Mouse (Mus musculus) layer of hippocampus, postnatal 36 days (tissue): ENCODE results near the gene Ephx1. TPM values are rescaled to one million over a fixed set of nuclear protein-coding genes. Genes with fewer than 3 reads are reported as not detected.
"Not testable (repeated sequence)": the region's sequence is repeated elsewhere in the genome, so short reads cannot be mapped to it uniquely, and the experiment has no call there.

ENCODE experiments used
- DNase-seq, 2 experiments: peaks; one replicate each; pipeline ENCODE4 v3.0.0; 2022
- total RNA-seq, 2 experiments: library from RNA; stranded (reverse); gene quantifications; 2 replicates each; pipeline ENCODE4 v1.2.3; 2021

Gene Ephx1
- total RNA-seq, 2 experiments from 2014 or later = 27.1 to 30.8 TPM

DNA sequence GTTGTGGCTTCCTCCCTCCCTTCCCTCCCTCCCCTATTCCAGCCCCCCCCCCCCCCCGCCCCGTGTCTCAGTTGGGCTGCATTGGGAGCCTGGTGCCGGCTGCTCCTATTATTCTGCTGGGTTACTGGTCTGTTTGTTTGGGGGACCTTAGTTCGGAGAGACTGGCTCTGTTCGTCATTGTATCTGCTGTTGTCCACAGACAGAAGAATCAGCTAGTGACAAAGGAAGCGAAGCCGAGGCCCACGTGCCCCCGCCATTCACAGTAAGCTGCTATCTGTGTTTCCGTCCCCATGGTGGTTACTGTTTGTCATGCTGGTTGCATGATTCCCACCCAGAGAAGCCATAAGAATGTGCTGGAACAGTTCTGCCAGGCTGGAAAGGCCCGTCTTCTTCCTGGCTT, 47.8 kb downstream of the Ephx1 start:
- no peak for DNase-seq

GRCm38 (mm10) chr1:180967261-180967660, 53.4 kb downstream of the Ephx1 start:
- no peak for DNase-seq

DNA sequence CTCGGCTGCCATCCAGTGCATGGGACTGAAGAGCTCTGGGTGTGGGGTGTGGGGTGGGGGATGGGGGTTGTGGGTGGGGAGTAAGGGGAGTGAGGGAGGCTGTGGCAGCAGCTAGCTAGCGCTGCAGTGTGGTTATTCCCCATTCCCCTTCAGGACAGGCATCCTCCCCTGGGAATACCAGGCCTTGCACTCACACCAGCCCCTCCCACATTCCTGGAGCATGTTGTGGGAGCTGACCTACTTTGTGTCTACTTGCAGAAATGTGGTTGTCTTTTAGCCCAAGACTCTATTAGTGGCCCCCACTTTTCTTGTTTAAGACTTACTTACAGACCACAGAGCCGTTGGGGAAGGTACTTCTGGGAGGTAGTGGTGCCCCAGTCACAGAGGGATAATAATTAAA, 54.2 kb downstream of the Ephx1 start:
- no peak for DNase-seq

DNA sequence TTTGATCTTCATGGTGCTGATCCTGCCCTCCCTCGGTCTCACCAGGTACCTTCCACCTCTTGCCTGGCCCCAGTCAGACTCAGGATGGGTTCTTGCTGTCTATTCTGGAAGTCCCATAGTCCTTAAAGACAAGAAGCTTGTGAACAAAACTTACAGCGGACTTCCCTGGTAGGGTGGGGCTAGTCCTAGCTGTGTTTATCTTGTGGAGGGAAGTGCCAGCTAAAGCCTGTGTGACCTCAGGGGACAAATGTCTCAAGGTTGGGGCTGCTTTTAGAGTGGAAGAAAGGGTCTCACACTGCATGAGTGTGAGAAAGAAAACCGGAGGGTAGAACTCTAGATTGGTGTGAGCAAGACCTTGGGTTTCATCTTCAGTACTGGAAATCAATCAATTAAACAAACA, 54.9 kb downstream of the Ephx1 start:
- DNase-seq = no peak

DNA sequence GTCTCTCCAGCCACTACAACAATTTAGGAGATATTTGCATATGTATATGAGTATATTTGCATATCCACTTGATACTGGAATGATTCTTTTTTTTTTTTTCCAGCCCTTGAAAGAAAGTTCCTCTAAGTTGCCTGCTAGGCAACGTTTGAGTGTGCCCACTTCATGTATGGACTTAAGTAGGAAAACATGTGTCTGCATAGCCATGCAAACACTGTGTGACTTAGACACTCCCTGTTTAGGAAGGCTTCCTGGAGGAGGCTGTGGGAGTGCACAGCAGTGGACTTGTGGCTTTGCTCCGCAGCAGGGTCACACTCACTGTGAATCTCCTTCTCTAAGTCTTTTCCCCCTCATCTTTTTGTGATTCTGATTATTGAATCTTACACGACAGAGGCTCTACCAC, 61.9 kb downstream of the Ephx1 start:
- no peak for DNase-seq

DNA sequence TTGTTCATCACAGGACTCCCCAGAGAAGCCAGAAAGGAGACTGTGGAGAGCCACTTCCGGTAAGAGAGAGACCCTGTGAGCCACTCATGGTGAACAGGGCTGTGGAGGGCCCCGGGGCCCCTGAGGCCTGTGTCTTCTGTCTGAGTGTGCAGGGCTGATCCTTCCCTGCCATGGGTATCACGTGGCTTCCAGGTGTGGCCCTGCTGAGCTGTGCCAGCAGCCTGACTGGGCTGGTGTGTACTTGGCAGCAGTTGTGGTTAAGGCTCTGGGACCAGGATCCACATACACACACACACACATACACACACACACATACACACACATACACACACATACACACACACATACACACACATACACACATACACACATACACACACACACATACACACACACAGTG, 62.7 kb downstream of the Ephx1 start:
- no peak for DNase-seq

GRCm38 (mm10) chr1:180956973-180957381, 63.7 kb downstream of the Ephx1 start:
- DNase-seq = no peak

- DNase-seq = no peak
Measured at GRCm38 (mm10) chr1:180956401-180956800, 64.3 kb downstream of the Ephx1 start.

DNA sequence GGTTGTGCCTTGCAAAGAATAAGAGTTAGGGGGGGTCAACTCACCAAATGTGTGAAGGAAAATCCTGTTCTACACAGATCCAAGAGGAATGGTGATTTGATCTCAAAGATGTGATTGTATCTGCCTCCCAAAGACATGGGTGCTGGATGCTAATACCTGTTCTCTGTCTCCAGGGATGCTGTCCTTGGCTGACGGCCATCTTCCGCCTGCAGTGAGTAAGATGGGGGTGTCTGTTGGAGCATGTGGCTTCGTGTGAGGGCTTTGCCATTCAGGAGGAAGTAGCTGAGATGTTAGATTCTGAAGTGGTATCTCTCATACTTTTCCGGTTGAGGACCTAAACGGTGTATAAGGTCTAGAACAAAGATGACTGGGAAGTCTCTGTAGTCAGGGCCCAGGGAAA, 67.9 kb downstream of the Ephx1 start:
- DNase-seq = no peak

- DNase-seq = no peak
Measured at GRCm38 (mm10) chr1:180952085-180952746, 68.5 kb downstream of the Ephx1 start.

- no peak for DNase-seq
Measured at GRCm38 (mm10) chr1:180946448-180946847, 74.3 kb downstream of the Ephx1 start.

DNA sequence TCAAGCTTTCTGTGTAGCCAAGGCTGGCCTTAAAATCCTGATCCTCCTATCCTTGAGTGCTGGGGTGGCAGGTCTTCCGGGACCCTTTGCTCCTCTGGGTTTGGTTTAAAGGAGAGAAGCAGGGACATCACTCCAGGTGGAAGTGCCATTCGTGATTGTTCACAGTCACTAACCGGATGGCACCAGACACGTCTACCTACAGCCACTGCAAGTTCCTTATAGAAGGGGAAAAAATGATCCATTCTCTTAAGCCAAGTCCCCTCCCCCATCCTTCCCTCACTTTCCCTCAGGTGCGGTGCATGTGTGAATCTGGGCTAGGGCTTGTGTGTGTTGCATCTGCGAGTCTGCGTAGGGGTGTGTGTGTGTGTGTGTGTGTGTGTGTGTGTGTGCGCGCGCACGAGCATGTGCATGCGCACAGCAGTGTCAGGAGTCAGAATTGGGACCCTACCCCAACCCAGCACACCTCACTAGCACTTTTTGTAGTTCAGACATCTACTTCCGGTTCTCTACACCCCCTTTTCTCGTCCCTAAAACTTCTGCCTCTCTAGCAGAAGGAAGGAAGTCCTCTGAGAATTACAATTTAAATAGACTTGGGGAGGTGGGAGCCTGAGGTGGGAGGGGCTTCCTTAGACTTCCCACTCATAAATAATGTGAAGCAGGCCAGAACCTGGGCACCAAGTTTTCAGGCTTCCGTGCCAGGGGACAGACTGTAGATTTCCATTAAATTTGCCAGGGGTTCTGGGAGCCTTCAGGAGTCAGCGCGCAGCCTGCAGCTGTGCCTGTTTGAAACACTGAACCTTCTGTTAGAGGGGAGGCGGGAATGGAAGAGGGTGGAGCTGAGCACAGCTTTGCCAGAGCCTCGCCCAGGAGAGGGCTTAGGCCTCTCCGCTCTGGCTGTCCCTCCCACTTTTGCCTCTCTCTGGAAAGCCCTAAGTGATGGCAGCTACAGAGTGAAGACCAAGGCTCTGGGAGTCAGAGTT, 75.4 kb downstream of the Ephx1 start:
- DNase-seq = peak; percentile 48 to 50

DNA sequence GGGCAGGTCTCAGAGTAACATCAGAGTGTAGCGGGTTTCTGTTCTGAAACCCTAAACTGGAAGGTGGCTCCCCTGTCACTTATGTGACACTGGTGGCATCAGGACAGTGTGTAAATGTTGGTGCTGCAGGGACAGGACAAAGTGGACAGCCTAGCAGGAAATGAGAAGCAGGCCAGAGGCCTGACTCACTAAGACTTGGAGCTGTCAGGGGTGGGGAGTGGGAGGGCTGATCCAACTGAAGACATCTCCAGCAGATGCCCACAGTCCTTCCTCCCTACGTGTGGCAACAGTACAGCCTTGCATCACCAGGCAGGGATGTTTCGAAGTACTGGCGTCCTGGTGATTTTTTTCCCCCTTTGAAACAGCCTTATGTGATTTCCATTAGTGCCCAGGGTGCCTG, 76.2 kb downstream of the Ephx1 start:
- no peak for DNase-seq

DNA sequence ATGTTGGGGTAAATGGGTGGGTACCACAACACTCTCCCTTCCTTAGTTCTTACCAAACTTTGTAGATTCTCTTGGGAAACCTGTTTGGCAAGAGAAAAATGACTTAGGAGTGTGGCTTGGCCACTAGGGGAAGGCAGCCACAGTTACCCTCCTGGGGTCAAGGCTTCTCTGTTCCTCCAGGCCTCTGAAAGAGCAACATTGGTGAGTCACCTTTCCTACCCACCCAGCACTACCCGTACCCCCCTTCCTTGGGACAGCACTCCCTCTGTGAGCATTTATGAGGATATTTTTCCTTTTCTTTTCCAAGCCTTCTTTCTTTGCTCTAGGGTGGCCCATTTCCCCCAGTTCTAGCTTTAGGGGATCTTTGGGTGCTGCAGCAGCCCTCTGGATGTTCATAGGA, 76.8 kb downstream of the Ephx1 start:
- no peak for DNase-seq

- DNase-seq = no peak
Measured at GRCm38 (mm10) chr1:180943032-180943644, 77.6 kb downstream of the Ephx1 start.

GRCm38 (mm10) chr1:180942166-180943031, 78.3 kb downstream of the Ephx1 start, which contains the start of gene Tmem63a:
Gene Tmem63a (plus strand): TSS chr1:180942344.
- peak; percentile 33 to 41 for DNase-seq

DNA sequence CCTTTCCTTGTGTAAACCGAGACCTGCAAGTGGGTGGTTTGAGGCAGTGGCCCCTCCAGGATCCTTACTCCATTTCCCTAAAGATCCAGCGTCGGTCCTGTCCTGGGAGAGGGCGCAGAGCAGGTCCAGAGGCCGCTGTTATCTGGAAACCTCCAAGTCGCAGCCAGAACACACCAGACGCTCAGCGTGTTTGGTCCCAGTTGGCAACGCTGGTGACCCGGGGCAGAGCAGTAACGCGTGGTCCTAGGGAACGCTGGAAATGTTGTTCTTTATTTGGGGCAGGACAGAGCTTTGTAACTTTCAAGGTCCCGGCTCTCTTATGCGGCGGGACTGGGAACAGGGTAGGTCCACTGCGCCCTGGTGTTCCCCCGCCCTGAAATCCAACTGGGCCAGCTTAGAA, 79.0 kb downstream of the Ephx1 start:
- DNase-seq = no peak

DNA sequence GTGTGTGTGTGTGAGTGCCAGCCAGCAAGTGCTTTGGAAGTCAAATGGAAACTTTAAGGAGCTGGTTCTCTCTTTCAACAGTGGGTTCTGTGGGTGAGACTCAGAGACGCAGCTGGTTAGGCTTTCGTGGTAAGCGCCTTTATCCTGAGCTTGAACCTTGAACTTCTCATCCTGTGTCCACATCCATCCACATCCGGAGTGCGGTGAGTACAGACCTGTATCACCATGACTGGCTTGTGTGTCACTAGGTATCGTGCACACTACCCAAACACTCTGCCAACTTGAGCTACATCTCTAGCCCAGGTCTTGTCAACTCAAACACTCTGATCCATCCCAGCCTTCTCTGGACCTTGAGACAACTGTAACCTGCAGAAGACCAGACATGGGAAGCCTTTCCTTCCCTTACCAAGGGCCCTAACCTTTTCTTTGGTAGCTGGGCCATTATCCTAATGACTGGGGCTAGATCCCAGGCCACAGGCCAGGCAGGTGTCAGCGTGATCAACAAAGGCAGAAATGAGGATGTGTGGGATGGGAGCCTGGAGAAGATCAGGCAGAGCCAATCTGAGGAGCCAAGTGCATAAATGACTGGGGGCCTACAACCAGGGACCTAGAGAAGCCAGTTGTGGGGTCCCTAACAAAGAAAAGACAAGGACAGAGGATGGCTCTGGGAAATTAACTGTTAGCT, 79.8 kb downstream of the Ephx1 start:
- no peak for DNase-seq

DNA sequence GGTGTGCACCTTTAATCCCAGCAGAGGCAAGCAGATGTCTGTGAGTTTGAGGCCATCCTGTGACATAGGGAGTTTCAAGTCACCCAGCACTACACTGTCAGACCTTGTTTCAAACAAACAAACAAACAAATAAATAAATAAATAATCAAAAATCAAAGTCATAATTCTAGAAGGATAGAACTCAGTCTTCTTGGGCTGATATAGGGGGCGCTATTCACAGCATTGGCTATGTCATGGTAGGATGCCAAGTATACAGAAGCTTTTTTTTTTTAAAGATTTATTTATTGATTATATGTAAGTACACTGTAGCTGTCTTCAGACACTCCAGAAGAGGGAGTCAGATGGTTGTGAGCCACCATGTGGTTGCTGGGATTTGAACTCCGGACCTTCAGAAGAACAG, 81.9 kb downstream of the Ephx1 start:
- DNase-seq = not testable (repeated sequence)

- not testable (repeated sequence) for DNase-seq
Measured at GRCm38 (mm10) chr1:180937631-180938030, 83.1 kb downstream of the Ephx1 start.

GRCm38 (mm10) chr1:180936610-180937398, 83.9 kb downstream of the Ephx1 start:
- not testable (repeated sequence) for DNase-seq
